Mouse (Mus musculus) heart, adult 2 months (tissue): ENCODE measurements around the gene Apobec2.

ENCODE experiments used
- CTCF ChIP-seq: fragments of 200-600 bp; IDR thresholded peaks from 2 replicates; pipeline ENCODE4 v1.8.1; 2022; ENCODE audit warnings: antibody characterized with exemption, mild to moderate bottlenecking, moderate library complexity
- EP300 ChIP-seq: fragments of 200-500 bp; IDR thresholded peaks from 2 replicates; pipeline ENCODE4 v1.6.1; 2011; ENCODE audit warnings: low read depth, low read length, control low read depth; ENCODE audit not compliant: insufficient read depth
- POLR2A ChIP-seq: fragments of 200-500 bp; IDR thresholded peaks from 2 replicates; pipeline ENCODE4 v1.6.1; 2011; ENCODE audit warnings: mild to moderate bottlenecking, low read depth, low read length, control low read depth; ENCODE audit not compliant: insufficient read depth

GRCm38 (mm10) chr17:48430394-48430793 lies 2.3 kb downstream of the Apobec2 start:
- TF ChIP-seq CTCF (no peak), EP300 (peak; percentile 77; the same call in 1 of the 2 replicates), POLR2A (peak; percentile 63; the same call in 1 of the 2 replicates)
